Mouse (Mus musculus): Measurements from ENCODE around the gene Arhgap40. TPM values are rescaled to one million over a fixed set of nuclear protein-coding genes. Genes with fewer than 3 reads are reported as not detected.

Arhgap40 gene
- polyA plus RNA-seq, 2 experiments, result 3.9 to 5.5 TPM

DNA sequence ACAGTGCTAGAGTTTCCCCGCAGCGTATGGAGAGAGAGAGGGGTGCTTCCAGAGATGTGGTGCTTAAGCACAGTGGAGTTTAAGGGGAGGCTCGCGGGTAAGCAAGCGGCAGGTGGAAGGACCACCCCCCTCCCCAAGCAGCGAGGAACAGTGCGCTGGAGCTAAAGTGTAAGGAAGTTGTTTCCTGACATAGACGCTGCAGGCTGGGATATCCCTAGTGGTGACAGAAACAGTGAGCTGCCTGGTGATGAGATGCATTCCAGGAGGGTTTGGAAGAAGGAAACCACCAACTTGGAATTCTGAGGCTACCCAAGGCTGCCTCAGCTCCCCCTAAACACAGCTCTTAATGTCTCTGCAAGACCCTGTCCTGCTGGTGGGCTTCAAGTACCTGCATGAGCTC lies 43.2 kb downstream of the Arhgap40 start:
- ATAC-seq (ENCODE audit: low FRiP score, low read depth) (no peak), DNase-seq (ENCODE audit: low spot score) (no peak)
- 3% methylated on average over 8 of the region's 8 CpGs for WGBS
- H3K36me3 ChIP-seq (ENCODE audit: control insufficient read depth, insufficient read depth, low read length), result no peaks in the 10 kb centered on the region
- H3K4me2 ChIP-seq (replicated peaks; ENCODE audit: low read depth, low read length, severe bottlenecking), result peak overlapping the region; percentile 18; the same call in 1 of the 2 replicates
- peaks cover 3% of the 10 kb centered on the region; the same call in 1 of the 2 replicates for H3K4me1 ChIP-seq (ENCODE audit: control insufficient read depth, insufficient read depth, low read length)
- no peaks in the 10 kb centered on the region for H3K9me3 ChIP-seq (ENCODE audit: control insufficient read depth, low read length)
- H3K27ac ChIP-seq (replicated peaks; ENCODE audit: low read depth, low read length), result no peak overlapping the region
- no peak overlapping the region for H3K9ac ChIP-seq (ENCODE audit: low read depth, low read length, severe bottlenecking)
- peaks cover 28% of the 10 kb centered on the region for H3K27me3 ChIP-seq (ENCODE audit: control insufficient read depth, insufficient read depth, low read length)
- no peak for TF ChIP-seq POLR2A (IDR thresholded peaks at IDR 0.05; ENCODE audit: borderline replicate concordance, extremely low read depth, insufficient read depth, insufficient read length)
- H3K4me3 ChIP-seq (replicated peaks; ENCODE audit: low read length), result 0 out of 2 replicates have a peak overlapping the region, but pooled peaks have one; percentile 14

- H3K4me1 ChIP-seq (ENCODE audit: control insufficient read depth, insufficient read depth, low read length), result peaks cover 3% of the 10 kb centered on the region; the same call in 1 of the 2 replicates
- 2% methylated on average over 12 of the region's 20 CpGs for WGBS
- H3K9ac ChIP-seq (ENCODE audit: low read depth, low read length, severe bottlenecking), result no peak overlapping the region
- H3K9me3 ChIP-seq (ENCODE audit: control insufficient read depth, low read length), result no peaks in the 10 kb centered on the region
- H3K4me3 ChIP-seq (replicated peaks; ENCODE audit: low read length), result 0 out of 2 replicates have a peak overlapping the region, but pooled peaks have one; percentile 14
- ATAC-seq (ENCODE audit: low FRiP score, low read depth), result no peak
- DNase-seq (ENCODE audit: low spot score), result peak; percentile 57
- no peak for TF ChIP-seq POLR2A (IDR thresholded peaks at IDR 0.05; ENCODE audit: borderline replicate concordance, extremely low read depth, insufficient read depth, insufficient read length)
- no peak overlapping the region for H3K27ac ChIP-seq (replicated peaks; ENCODE audit: low read depth, low read length)
- peak overlapping the region; percentile 18; the same call in 1 of the 2 replicates for H3K4me2 ChIP-seq (replicated peaks; ENCODE audit: low read depth, low read length, severe bottlenecking)
- H3K36me3 ChIP-seq (ENCODE audit: control insufficient read depth, insufficient read depth, low read length), result no peaks in the 10 kb centered on the region
- H3K27me3 ChIP-seq (ENCODE audit: control insufficient read depth, insufficient read depth, low read length), result peaks cover 28% of the 10 kb centered on the region
Measured at GRCm38 (mm10) chr2:158556225-158556624, 43.6 kb downstream of the Arhgap40 start.

DNA sequence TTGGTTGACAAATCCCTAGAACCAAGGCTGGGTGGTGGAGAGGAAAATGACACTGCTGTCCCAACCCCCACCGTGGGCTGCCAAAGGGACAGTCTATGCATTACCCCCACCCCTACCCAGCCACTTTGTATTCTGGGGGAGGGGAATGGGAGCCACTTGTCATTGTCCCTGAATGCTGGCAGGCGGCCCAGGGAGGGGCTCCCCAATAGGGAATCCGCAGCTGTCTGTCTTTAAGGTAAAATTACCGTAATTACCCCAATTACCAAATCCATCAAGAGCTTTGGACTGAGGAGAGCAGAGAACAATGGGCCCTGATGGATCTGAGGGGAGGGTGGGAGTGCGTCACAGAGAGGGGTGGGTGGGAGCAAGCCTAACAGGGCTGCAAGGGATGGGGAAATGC lies 44.2 kb downstream of the Arhgap40 start:
- H3K4me1 ChIP-seq (ENCODE audit: control insufficient read depth, insufficient read depth, low read length), result peaks cover 3% of the 10 kb centered on the region; the same call in 1 of the 2 replicates
- WGBS, result 8% methylated on average over 5 of the region's 5 CpGs
- H3K27me3 ChIP-seq (ENCODE audit: control insufficient read depth, insufficient read depth, low read length), result peaks cover 24% of the 10 kb centered on the region
- no peaks in the 10 kb centered on the region for H3K36me3 ChIP-seq (ENCODE audit: control insufficient read depth, insufficient read depth, low read length)
- no peak for TF ChIP-seq POLR2A (IDR thresholded peaks at IDR 0.05; ENCODE audit: borderline replicate concordance, extremely low read depth, insufficient read depth, insufficient read length)
- H3K27ac ChIP-seq (replicated peaks; ENCODE audit: low read depth, low read length), result no peak overlapping the region
- no peak overlapping the region for H3K9ac ChIP-seq (ENCODE audit: low read depth, low read length, severe bottlenecking)
- H3K9me3 ChIP-seq (ENCODE audit: control insufficient read depth, low read length), result no peaks in the 10 kb centered on the region
- H3K4me2 ChIP-seq (replicated peaks; ENCODE audit: low read depth, low read length, severe bottlenecking), result no peak overlapping the region
- ATAC-seq (ENCODE audit: low FRiP score, low read depth) (no peak), DNase-seq (ENCODE audit: low spot score) (no peak)
- H3K4me3 ChIP-seq (replicated peaks; ENCODE audit: low read length), result no peak overlapping the region

DNA sequence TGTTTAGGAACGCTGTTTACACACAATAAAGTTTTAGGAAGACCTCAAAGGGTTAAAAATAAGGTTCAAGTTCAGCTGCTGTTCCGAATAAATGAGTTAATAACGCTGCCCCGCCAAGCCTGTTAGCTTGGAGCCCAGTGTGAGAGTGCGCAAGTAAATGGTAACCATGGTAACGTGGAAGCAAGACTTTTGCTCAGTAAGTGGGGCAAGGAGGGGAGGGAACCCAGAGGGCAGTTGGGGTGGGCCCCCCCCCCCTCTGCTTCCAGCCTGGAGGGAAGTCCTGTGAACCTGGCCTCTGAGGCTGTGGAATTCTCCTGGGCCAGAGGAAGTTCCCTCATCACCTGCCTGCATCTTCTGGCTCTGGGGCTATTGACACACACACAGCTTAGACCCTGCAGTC lies 47.3 kb downstream of the Arhgap40 start:
- whole genome bisulfite sequencing, result 37% methylated on average over 6 of the region's 6 CpGs
- Histone ChIP-seq H3K27me3 (ENCODE audit: control insufficient read depth, insufficient read depth, low read length) (peaks cover 9% of the 10 kb centered on the region; the same call in 1 of the 2 replicates), H3K4me2 (replicated peaks; ENCODE audit: low read depth, low read length, severe bottlenecking) (no peak overlapping the region), H3K4me1 (ENCODE audit: control insufficient read depth, insufficient read depth, low read length) (peaks cover 3% of the 10 kb centered on the region; the same call in 1 of the 2 replicates), H3K9me3 (ENCODE audit: control insufficient read depth, low read length) (no peaks in the 10 kb centered on the region), H3K9ac (ENCODE audit: low read depth, low read length, severe bottlenecking) (no peak overlapping the region), H3K4me3 (replicated peaks; ENCODE audit: low read length) (no peak overlapping the region), H3K27ac (replicated peaks; ENCODE audit: low read depth, low read length) (no peak overlapping the region), H3K36me3 (ENCODE audit: control insufficient read depth, insufficient read depth, low read length) (no peaks in the 10 kb centered on the region)
- TF ChIP-seq POLR2A (IDR thresholded peaks at IDR 0.05; ENCODE audit: borderline replicate concordance, extremely low read depth, insufficient read depth, insufficient read length), result no peak
- ATAC-seq (ENCODE audit: low FRiP score, low read depth), result no peak
- no peak for DNase-seq (ENCODE audit: low spot score)

DNA sequence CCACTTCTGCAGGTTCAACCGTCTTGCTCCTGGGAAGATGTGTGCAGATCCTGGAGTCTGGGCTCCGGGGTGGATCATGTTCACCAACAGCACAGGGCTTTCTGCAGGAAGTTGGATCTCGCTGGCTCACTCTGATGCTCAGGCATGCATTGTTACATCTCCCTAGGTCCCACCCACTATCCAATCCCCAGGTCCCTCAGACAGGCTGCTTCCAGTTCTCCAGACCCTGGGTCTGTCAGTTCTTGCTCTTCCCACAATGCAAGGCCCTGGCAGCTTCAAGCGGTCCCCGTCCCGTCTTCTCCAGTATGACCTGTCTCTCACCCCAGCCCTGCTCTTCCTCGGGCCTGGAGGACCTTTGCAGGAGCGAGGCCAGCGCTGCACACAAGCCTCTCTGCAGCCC lies 48.2 kb downstream of the Arhgap40 start:
- Histone ChIP-seq H3K4me1 (ENCODE audit: control insufficient read depth, insufficient read depth, low read length) (peaks cover 3% of the 10 kb centered on the region; the same call in 1 of the 2 replicates), H3K9me3 (ENCODE audit: control insufficient read depth, low read length) (no peaks in the 10 kb centered on the region), H3K27me3 (ENCODE audit: control insufficient read depth, insufficient read depth, low read length) (0 out of 2 replicates have a peak, but pooled peaks cover 3% of the 10 kb centered on the region), H3K4me2 (replicated peaks; ENCODE audit: low read depth, low read length, severe bottlenecking) (no peak overlapping the region), H3K9ac (ENCODE audit: low read depth, low read length, severe bottlenecking) (no peak overlapping the region), H3K36me3 (ENCODE audit: control insufficient read depth, insufficient read depth, low read length) (no peaks in the 10 kb centered on the region), H3K4me3 (replicated peaks; ENCODE audit: low read length) (no peak overlapping the region), H3K27ac (replicated peaks; ENCODE audit: low read depth, low read length) (no peak overlapping the region)
- TF ChIP-seq POLR2A (IDR thresholded peaks at IDR 0.05; ENCODE audit: borderline replicate concordance, extremely low read depth, insufficient read depth, insufficient read length), result no peak
- DNase-seq (ENCODE audit: low spot score), result no peak
- ATAC-seq (ENCODE audit: low FRiP score, low read depth), result no peak
- 14% methylated on average over 9 of the region's 9 CpGs for whole genome bisulfite sequencing

All from limb, embryonic 14.5 days (tissue).